Mouse (Mus musculus): Measurements from ENCODE around the gene Ccdc187. TPM values are rescaled to one million over a fixed set of nuclear protein-coding genes. Genes with fewer than 3 reads are reported as not detected.

Gene Ccdc187
- polyA plus RNA-seq, 1 experiment from 2014 or later, result 0.19 TPM

GRCm38 (mm10) chr2:26329402-26329801, 35.0 kb upstream of the Ccdc187 start:
- Histone ChIP-seq H3K27ac (ENCODE audit: low read depth, low read length) (no peak overlapping the region), H3K9me3 (ENCODE audit: control insufficient read depth, low read length) (no peaks in the 10 kb centered on the region), H3K27me3 (ENCODE audit: control insufficient read depth, insufficient read depth, low read length) (no peaks in the 10 kb centered on the region), H3K36me3 (ENCODE audit: control insufficient read depth, insufficient read depth, low read length) (peaks cover 10% of the 10 kb centered on the region), H3K4me1 (replicated peaks; ENCODE audit: control insufficient read depth, insufficient read depth, low read length) (no peaks in the 10 kb centered on the region), H3K4me3 (ENCODE audit: low read depth, low read length) (no peak overlapping the region), H3K4me2 (replicated peaks; ENCODE audit: low read depth, low read length) (no peak overlapping the region), H3K9ac (ENCODE audit: low read depth, low read length) (no peak overlapping the region)
- ATAC-seq (ENCODE audit: low FRiP score) (no peak), DNase-seq (ENCODE audit: low spot score) (no peak)
- 65% methylated on average over 8 of the region's 8 CpGs for WGBS

DNA sequence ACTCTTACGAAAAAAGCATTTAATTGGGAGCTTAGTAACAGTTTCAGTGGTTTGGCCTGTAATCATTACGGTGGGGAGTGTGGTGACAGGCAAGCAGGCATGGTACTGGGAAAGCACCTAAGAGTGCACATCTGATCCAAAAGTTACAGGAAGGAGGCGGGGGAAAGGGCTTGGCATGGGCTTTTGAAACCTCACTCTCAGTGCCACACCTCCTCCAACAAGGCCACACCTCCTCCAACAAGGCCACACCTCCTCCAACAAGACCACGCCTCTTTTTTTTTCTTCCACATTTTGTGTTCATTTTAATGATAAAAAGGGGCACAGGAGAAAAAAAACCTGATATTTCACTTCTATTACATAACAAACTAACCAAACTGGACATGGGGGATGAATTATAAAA, 33.5 kb upstream of the Ccdc187 start:
- H3K4me2 ChIP-seq (replicated peaks; ENCODE audit: low read depth, low read length), result no peak overlapping the region
- ATAC-seq (ENCODE audit: low FRiP score) (no peak), DNase-seq (ENCODE audit: low spot score) (no peak)
- no peaks in the 10 kb centered on the region for H3K27me3 ChIP-seq (ENCODE audit: control insufficient read depth, insufficient read depth, low read length)
- no peaks in the 10 kb centered on the region for H3K9me3 ChIP-seq (ENCODE audit: control insufficient read depth, low read length)
- peaks cover 10% of the 10 kb centered on the region for H3K36me3 ChIP-seq (ENCODE audit: control insufficient read depth, insufficient read depth, low read length)
- H3K27ac ChIP-seq (ENCODE audit: low read depth, low read length), result no peak overlapping the region
- H3K4me1 ChIP-seq (replicated peaks; ENCODE audit: control insufficient read depth, insufficient read depth, low read length), result no peaks in the 10 kb centered on the region
- 93% methylated on average over 4 of the region's 4 CpGs for WGBS
- no peak overlapping the region for H3K4me3 ChIP-seq (ENCODE audit: low read depth, low read length)
- no peak overlapping the region for H3K9ac ChIP-seq (ENCODE audit: low read depth, low read length)

- peaks cover 7% of the 10 kb centered on the region; the same call in 1 of the 2 replicates for H3K36me3 ChIP-seq (ENCODE audit: control insufficient read depth, insufficient read depth, low read length)
- peak; percentile 78 for DNase-seq (ENCODE audit: low spot score)
Observed at GRCm38 (mm10) chr2:26325386-26326181, 31.2 kb upstream of the Ccdc187 start.

DNA sequence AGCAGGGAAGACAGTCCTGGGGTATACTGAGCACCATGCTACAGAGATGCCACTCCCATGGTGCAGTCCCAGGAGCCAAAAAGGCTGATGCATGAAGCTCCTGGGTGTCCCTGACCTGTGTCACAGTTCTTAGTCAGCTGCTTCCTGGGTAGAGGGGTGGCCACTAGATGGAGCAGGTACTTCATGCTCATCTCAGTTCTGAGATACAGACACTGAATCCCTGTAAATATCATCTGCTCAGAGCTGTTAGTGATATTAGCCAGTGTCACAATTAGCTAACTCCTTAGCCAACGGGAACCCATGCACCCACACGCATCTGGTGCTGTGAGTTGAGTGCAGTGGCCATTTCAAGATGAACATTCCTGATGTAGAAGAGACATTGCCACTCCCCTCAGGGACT, 30.6 kb upstream of the Ccdc187 start:
- H3K27me3 ChIP-seq (ENCODE audit: control insufficient read depth, insufficient read depth, low read length), result no peaks in the 10 kb centered on the region

More at GRCm38 (mm10) chr2:26325386-26326181, 31.2 kb upstream of the Ccdc187 start:
- no peaks in the 10 kb centered on the region for H3K4me1 ChIP-seq (replicated peaks; ENCODE audit: control insufficient read depth, insufficient read depth, low read length)
- H3K9ac ChIP-seq (ENCODE audit: low read depth, low read length), result no peak overlapping the region
- WGBS, result 69% methylated on average over 15 of the region's 15 CpGs
- no peak overlapping the region for H3K27ac ChIP-seq (ENCODE audit: low read depth, low read length)
- H3K4me3 ChIP-seq (ENCODE audit: low read depth, low read length), result no peak overlapping the region
- H3K27me3 ChIP-seq (ENCODE audit: control insufficient read depth, insufficient read depth, low read length), result no peaks in the 10 kb centered on the region
- peak; percentile 73 for ATAC-seq (ENCODE audit: low FRiP score)
- no peak overlapping the region for H3K4me2 ChIP-seq (replicated peaks; ENCODE audit: low read depth, low read length)
- no peaks in the 10 kb centered on the region for H3K9me3 ChIP-seq (ENCODE audit: control insufficient read depth, low read length)

DNA sequence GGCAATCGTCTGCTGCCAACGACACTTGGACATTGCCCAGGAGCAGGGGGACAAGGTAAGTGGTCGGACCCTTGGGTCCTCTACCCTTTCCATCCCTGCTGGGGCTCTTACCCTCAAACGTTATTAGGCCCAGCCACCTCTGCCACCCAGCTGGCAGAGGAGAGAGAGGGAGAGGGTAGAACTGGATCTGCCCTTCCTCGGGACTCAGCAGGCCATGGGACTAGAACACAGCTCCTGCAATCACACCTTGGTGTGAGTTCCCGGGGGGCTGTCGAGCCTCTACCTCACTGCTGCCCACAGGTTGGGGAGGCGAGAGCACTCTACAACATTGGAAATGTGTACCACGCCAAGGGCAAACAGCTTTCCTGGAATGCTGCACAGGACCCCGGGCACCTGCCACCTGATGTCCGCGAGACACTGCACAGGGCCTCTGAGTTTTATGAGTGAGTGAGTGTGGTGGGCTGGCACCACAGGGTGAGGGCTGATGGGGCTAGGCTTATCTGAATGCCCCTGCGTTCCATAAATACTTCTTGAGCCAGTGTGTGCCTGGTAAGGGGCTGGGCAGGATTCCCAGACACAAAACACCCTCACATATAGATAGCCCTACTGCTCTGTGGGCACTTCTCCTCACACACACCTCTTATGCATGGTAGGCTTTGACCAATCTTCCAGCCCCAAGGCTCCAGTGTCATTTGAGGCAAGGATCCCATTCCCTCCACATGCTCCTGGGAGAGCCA, 29.4 kb upstream of the Ccdc187 start:
- WGBS, result 89% methylated on average over 13 of the region's 13 CpGs
- no peak overlapping the region for H3K4me3 ChIP-seq (ENCODE audit: low read depth, low read length)
- H3K36me3 ChIP-seq (ENCODE audit: control insufficient read depth, insufficient read depth, low read length), result peaks cover 7% of the 10 kb centered on the region; the same call in 1 of the 2 replicates

More for the DNA sequence above, 30.6 kb upstream of the Ccdc187 start:
- ATAC-seq (ENCODE audit: low FRiP score) (no peak), DNase-seq (ENCODE audit: low spot score) (no peak)
- H3K4me2 ChIP-seq (replicated peaks; ENCODE audit: low read depth, low read length), result no peak overlapping the region
- no peak overlapping the region for H3K4me3 ChIP-seq (ENCODE audit: low read depth, low read length)
- no peaks in the 10 kb centered on the region for H3K4me1 ChIP-seq (replicated peaks; ENCODE audit: control insufficient read depth, insufficient read depth, low read length)
- H3K27ac ChIP-seq (ENCODE audit: low read depth, low read length), result no peak overlapping the region
- H3K9ac ChIP-seq (ENCODE audit: low read depth, low read length), result no peak overlapping the region
- H3K36me3 ChIP-seq (ENCODE audit: control insufficient read depth, insufficient read depth, low read length), result peaks cover 7% of the 10 kb centered on the region; the same call in 1 of the 2 replicates
- no peaks in the 10 kb centered on the region for H3K9me3 ChIP-seq (ENCODE audit: control insufficient read depth, low read length)
- 92% methylated on average over 2 of the region's 2 CpGs for WGBS

DNA sequence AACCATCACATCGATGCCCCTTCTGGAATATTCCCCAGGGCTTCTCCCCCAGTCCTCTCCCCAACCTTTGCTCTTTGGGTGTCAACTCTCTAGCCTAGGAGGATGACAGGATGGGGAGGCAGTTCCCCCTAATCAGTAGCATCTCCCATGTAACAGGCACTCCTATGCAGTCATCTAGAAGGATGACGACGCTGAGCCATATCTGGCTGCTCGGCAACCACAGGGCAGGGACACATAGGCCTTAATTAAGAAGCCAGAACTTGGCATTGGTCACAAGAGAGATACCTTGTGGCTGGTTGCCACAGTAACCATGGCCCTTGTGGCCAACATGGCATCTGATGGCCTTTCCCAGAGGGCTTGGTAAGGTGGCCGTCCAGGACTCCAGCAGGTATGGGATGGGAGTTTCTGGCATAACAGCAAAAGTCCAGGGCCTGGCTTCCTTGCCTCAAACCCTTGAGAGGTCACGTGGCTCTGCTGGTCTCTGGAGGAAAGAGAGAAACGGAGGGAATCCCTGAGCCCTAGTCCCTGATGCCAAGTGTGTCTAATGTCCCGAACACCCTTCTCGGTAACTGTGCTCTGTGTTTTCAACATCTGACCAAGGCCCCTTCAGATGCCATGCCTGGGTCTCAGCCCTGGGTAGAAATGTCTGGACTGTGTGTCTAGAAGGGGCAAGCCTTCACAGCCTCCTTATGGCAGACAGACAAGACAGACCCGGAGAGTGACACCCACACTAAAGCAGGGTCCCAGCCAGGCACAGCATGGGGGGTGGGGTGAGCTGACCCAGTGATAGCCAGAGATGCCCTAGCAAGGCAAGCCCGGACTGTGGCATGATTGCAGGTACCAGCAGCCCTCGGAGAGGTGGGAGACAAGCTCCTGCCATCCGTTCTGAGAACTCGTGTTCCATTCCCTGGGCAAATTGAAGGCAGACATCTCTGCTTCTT, 26.2 kb upstream of the Ccdc187 start:
- Histone ChIP-seq H3K9ac (ENCODE audit: low read depth, low read length) (no peak overlapping the region), H3K4me3 (ENCODE audit: low read depth, low read length) (no peak overlapping the region)
- WGBS, result 90% methylated on average over 14 of the region's 14 CpGs

More for the DNA sequence above, 29.4 kb upstream of the Ccdc187 start:
- Histone ChIP-seq H3K4me1 (replicated peaks; ENCODE audit: control insufficient read depth, insufficient read depth, low read length) (no peaks in the 10 kb centered on the region), H3K9me3 (ENCODE audit: control insufficient read depth, low read length) (no peaks in the 10 kb centered on the region), H3K9ac (ENCODE audit: low read depth, low read length) (no peak overlapping the region), H3K27ac (ENCODE audit: low read depth, low read length) (no peak overlapping the region), H3K4me2 (replicated peaks; ENCODE audit: low read depth, low read length) (no peak overlapping the region), H3K27me3 (ENCODE audit: control insufficient read depth, insufficient read depth, low read length) (no peaks in the 10 kb centered on the region)
- DNase-seq (ENCODE audit: low spot score) (no peak), ATAC-seq (ENCODE audit: low FRiP score) (no peak)

GRCm38 (mm10) chr2:26319519-26320244, 25.3 kb upstream of the Ccdc187 start:
- no peaks in the 10 kb centered on the region for H3K27me3 ChIP-seq (ENCODE audit: control insufficient read depth, insufficient read depth, low read length)
- no peak overlapping the region for H3K9ac ChIP-seq (ENCODE audit: low read depth, low read length)
- no peak for ATAC-seq (ENCODE audit: low FRiP score)
- no peaks in the 10 kb centered on the region for H3K9me3 ChIP-seq (ENCODE audit: control insufficient read depth, low read length)
- H3K4me3 ChIP-seq (ENCODE audit: low read depth, low read length), result no peak overlapping the region
- DNase-seq (ENCODE audit: low spot score), result no peak
- peaks cover 12% of the 10 kb centered on the region; the same call in 1 of the 2 replicates for H3K4me1 ChIP-seq (replicated peaks; ENCODE audit: control insufficient read depth, insufficient read depth, low read length)
- no peak overlapping the region for H3K4me2 ChIP-seq (replicated peaks; ENCODE audit: low read depth, low read length)
- no peaks in the 10 kb centered on the region; the same call in 1 of the 2 replicates for H3K36me3 ChIP-seq (ENCODE audit: control insufficient read depth, insufficient read depth, low read length)
- WGBS, result 92% methylated on average over 13 of the region's 13 CpGs
- H3K27ac ChIP-seq (ENCODE audit: low read depth, low read length), result no peak overlapping the region

More for the DNA sequence above, 26.2 kb upstream of the Ccdc187 start:
- no peaks in the 10 kb centered on the region; the same call in 1 of the 2 replicates for H3K36me3 ChIP-seq (ENCODE audit: control insufficient read depth, insufficient read depth, low read length)
- H3K9me3 ChIP-seq (ENCODE audit: control insufficient read depth, low read length), result no peaks in the 10 kb centered on the region
- no peaks in the 10 kb centered on the region for H3K27me3 ChIP-seq (ENCODE audit: control insufficient read depth, insufficient read depth, low read length)
- DNase-seq (ENCODE audit: low spot score), result no peak
- no peak for ATAC-seq (ENCODE audit: low FRiP score)
- peaks cover 12% of the 10 kb centered on the region; the same call in 1 of the 2 replicates for H3K4me1 ChIP-seq (replicated peaks; ENCODE audit: control insufficient read depth, insufficient read depth, low read length)
- no peak overlapping the region for H3K27ac ChIP-seq (ENCODE audit: low read depth, low read length)
- H3K4me2 ChIP-seq (replicated peaks; ENCODE audit: low read depth, low read length), result no peak overlapping the region
